Mouse (Mus musculus): ENCODE data around the gene Il6ra.
"Not testable (repeated sequence)": the region's sequence is repeated elsewhere in the genome, so short reads cannot be mapped to it uniquely, and the experiment has no call there.

Gene Il6ra

GRCm38 (mm10) chr3:89875021-89875420 is 38.0 kb downstream of the Il6ra start:
- no peak for DNase-seq

GRCm38 (mm10) chr3:89874076-89874475 is 38.9 kb downstream of the Il6ra start:
- DNase-seq: no peak

GRCm38 (mm10) chr3:89872684-89873083 is 40.3 kb downstream of the Il6ra start:
- peak; percentile 63 to 80 for DNase-seq

- peak; percentile 70 to 85 for DNase-seq
Observed at GRCm38 (mm10) chr3:89872209-89872608, 40.8 kb downstream of the Il6ra start.

GRCm38 (mm10) chr3:89871339-89871914 is 41.6 kb downstream of the Il6ra start:
- DNase-seq: no peak

GRCm38 (mm10) chr3:89870472-89871271 is 42.3 kb downstream of the Il6ra start:
- DNase-seq: peak in 1 of 2 experiments; percentile 27

- peak in 1 of 2 experiments; percentile 39 for DNase-seq
Observed at GRCm38 (mm10) chr3:89869556-89869955, 43.4 kb downstream of the Il6ra start.

- DNase-seq: no peak
Observed at GRCm38 (mm10) chr3:89868956-89869355, 44.0 kb downstream of the Il6ra start.

- peak in 1 of 2 experiments; percentile 61 for DNase-seq
Observed at GRCm38 (mm10) chr3:89868357-89868756, 44.6 kb downstream of the Il6ra start.

- DNase-seq: no peak
Observed at GRCm38 (mm10) chr3:89867651-89868050, 45.3 kb downstream of the Il6ra start.

GRCm38 (mm10) chr3:89865764-89866163 is 47.2 kb downstream of the Il6ra start:
- no peak for DNase-seq

GRCm38 (mm10) chr3:89865020-89865419 is 48.0 kb downstream of the Il6ra start:
- DNase-seq: no peak

GRCm38 (mm10) chr3:89863716-89864509 is 49.1 kb downstream of the Il6ra start:
- DNase-seq: no peak

GRCm38 (mm10) chr3:89863276-89863675 is 49.7 kb downstream of the Il6ra start:
- DNase-seq: not testable (repeated sequence)

GRCm38 (mm10) chr3:89862182-89862761 is 50.7 kb downstream of the Il6ra start:
- DNase-seq: no peak

GRCm38 (mm10) chr3:89861070-89861469 is 51.9 kb downstream of the Il6ra start:
- DNase-seq: peak; percentile 62 to 79

GRCm38 (mm10) chr3:89860343-89860742 is 52.7 kb downstream of the Il6ra start:
- no peak for DNase-seq

GRCm38 (mm10) chr3:89859936-89860335 is 53.1 kb downstream of the Il6ra start:
- no peak for DNase-seq

GRCm38 (mm10) chr3:89858888-89859287 is 54.1 kb downstream of the Il6ra start:
- DNase-seq: no peak

- DNase-seq: no peak
Observed at GRCm38 (mm10) chr3:89858123-89858522, 54.9 kb downstream of the Il6ra start.

- DNase-seq: no peak
Observed at GRCm38 (mm10) chr3:89857353-89857752, 55.6 kb downstream of the Il6ra start.

- DNase-seq: peak; percentile 77 to 86
Observed at GRCm38 (mm10) chr3:89853752-89854151, 59.2 kb downstream of the Il6ra start.

- DNase-seq: no peak
Observed at GRCm38 (mm10) chr3:89848083-89848482, 64.9 kb downstream of the Il6ra start.

Measured in lung, postnatal 4 days (tissue).